Mouse (Mus musculus) thymus, adult 2 months (tissue): Measurements from ENCODE around the gene Vti1a. TPM values are rescaled to one million over a fixed set of nuclear protein-coding genes. Genes with fewer than 3 reads are reported as not detected.
A peak's percentile ranks its signal among the peaks of the same experiment; 100 is the strongest.

Experiments used
- DNase-seq: peaks from one replicate; pipeline ENCODE4 v3.0.0; 2021
- H3K27ac ChIP-seq: fragments of 200-500 bp; 2 replicates; pipeline ENCODE4 v1.5.1; 2012; ENCODE audit warnings: low read length, control low read depth; ENCODE audit not compliant: control insufficient read depth, insufficient read depth
- H3K27me3 ChIP-seq: fragments of 200-500 bp; 2 replicates; pipeline ENCODE4 v1.6.1; 2012; ENCODE audit warnings: mild to moderate bottlenecking, low read length, moderate library complexity, mixed read lengths; ENCODE audit not compliant: control insufficient read depth, insufficient read depth
- H3K36me3 ChIP-seq: fragments of 200-500 bp; 2 replicates; pipeline ENCODE4 v1.6.1; 2012; ENCODE audit warnings: mild to moderate bottlenecking, low read length, moderate library complexity; ENCODE audit not compliant: control insufficient read depth, insufficient read depth
- H3K4me1 ChIP-seq: fragments of 200-500 bp; replicated peaks from 2 replicates; pipeline ENCODE4 v1.6.1; 2012; ENCODE audit warnings: low read length; ENCODE audit not compliant: control insufficient read depth, insufficient read depth
- H3K4me3 ChIP-seq: fragments of 200-500 bp; 2 replicates; pipeline ENCODE4 v1.5.1; 2012; ENCODE audit warnings: mild to moderate bottlenecking, low read length, control low read depth, moderate library complexity; ENCODE audit not compliant: control insufficient read depth, insufficient read depth
- CTCF ChIP-seq: fragments of 200-500 bp; IDR thresholded peaks from 2 replicates; pipeline ENCODE4 v1.5.1; 2012; ENCODE audit warnings: mild to moderate bottlenecking, control low read depth, low read length, moderate library complexity, borderline replicate concordance; ENCODE audit not compliant: control insufficient read depth, poor library complexity, insufficient read depth; ENCODE audit errors: extremely low read depth
- POLR2A ChIP-seq: fragments of 200-500 bp; IDR thresholded peaks from 2 replicates; pipeline ENCODE4 v1.6.1; 2012; ENCODE audit warnings: mild to moderate bottlenecking, low read length, control low read depth, moderate library complexity; ENCODE audit not compliant: control insufficient read depth, poor library complexity, insufficient read depth; ENCODE audit errors: extremely low read depth
- WGBS: fragments of 180-500 bp; shearing (Covaris S2); methylation state at CpG from one replicate; pipeline ENCODE4 v1.1.7; 2018; 5-methylcytosine and 5-hydroxymethylcytosine counted together
- polyA plus RNA-seq: library from polyadenylated mRNA; depleted of rRNA; stranded (reverse); fragments of >200 nt; gene quantifications from 2 replicates; pipeline ENCODE4 v1.2.3, GENCODE M21; 2012

Vti1a gene
- polyA plus RNA-seq, 1 experiment, result 15.4 TPM

DNA sequence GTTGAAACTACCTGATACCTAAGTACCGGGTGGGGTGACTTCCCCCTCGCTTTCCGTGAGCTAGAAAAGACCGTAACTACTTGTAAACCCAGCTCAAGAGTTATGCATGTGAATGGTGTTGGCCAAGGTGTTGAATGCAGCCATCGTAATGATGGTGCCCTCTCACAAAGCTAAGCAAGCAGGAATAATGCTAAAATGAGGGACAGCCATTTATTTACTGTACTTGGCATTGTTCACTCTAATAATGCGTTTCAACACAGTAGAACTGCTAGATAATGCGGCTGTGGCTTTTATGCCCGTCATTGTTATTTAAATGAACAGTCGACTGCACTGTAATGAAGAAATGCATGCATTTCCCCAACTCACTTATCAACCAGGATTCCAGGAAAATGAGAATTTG is 227.1 kb downstream of the Vti1a start:
- H3K36me3 ChIP-seq, result no peaks in the 10 kb centered on the region
- 98% methylated on average over 9 of the region's 9 CpGs for WGBS
- H3K4me3 ChIP-seq, result no peak overlapping the region
- no peak overlapping the region for H3K27ac ChIP-seq
- peaks cover 38% of the 10 kb centered on the region for H3K4me1 ChIP-seq
- no peak for DNase-seq
- no peak for TF ChIP-seq POLR2A
- no peak for TF ChIP-seq CTCF
- no peaks in the 10 kb centered on the region for H3K27me3 ChIP-seq

DNA sequence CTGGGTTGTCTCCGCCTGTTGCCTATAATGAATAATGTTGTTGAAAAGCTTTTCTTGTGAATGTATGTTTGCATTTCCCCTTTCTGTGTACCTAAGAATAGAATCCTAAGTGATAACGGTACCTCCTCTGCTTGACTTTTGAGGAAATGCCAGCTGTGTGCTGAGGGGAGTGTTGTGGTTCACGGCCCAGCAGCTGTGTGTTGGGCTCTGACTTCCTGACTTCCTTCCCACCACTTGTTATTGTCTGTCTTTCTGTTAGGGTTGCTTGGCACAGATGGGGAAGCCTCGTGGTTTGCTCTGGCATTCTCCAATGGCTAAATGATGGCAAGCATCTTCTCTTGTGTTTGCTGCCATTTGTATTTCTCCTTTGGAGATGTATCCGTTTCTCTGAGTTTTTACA is 228.4 kb downstream of the Vti1a start:
- Histone ChIP-seq H3K27ac (no peak overlapping the region), H3K4me1 (peaks cover 34% of the 10 kb centered on the region), H3K4me3 (no peak overlapping the region), H3K36me3 (no peaks in the 10 kb centered on the region), H3K27me3 (no peaks in the 10 kb centered on the region)
- TF ChIP-seq CTCF (no peak), POLR2A (peak; percentile 17; the same call in 1 of the 2 replicates)
- peak; percentile 67 for DNase-seq
- WGBS, result 6% methylated on average over 5 of the region's 5 CpGs

DNA sequence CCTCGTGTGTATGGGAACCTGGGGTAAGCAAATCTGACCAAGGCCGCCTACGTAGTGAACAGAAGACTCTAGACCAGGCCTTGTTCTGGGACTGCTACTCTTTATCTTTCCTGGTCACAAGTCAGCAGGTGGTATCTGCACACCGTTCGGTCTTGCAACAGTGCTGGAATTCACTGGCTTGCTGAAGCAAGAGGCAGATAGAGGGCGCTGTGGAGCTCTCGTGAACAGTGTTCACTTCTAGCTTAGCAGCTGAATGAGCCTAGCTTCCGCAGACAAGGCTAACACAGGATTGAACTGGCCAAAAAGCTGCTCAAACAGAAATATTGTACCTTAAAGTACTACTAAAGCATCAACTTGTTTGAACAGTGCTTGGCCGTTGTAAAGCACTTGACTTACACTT is 229.4 kb downstream of the Vti1a start:
- H3K27ac ChIP-seq, result no peak overlapping the region
- WGBS, result 47% methylated on average over 9 of the region's 9 CpGs
- H3K36me3 ChIP-seq, result no peaks in the 10 kb centered on the region
- TF ChIP-seq CTCF, result peak; percentile 71; the same call in 1 of the 2 replicates
- TF ChIP-seq POLR2A, result no peak
- no peaks in the 10 kb centered on the region for H3K27me3 ChIP-seq
- peaks cover 28% of the 10 kb centered on the region for H3K4me1 ChIP-seq
- H3K4me3 ChIP-seq, result no peak overlapping the region
- DNase-seq, result peak; percentile 82

GRCm38 (mm10) chr19:55546009-55546528 is 230.0 kb downstream of the Vti1a start:
- H3K27me3 ChIP-seq, result no peaks in the 10 kb centered on the region
- no peak for DNase-seq
- H3K36me3 ChIP-seq, result no peaks in the 10 kb centered on the region
- no peak overlapping the region for H3K27ac ChIP-seq
- 91% methylated on average over 13 of the region's 13 CpGs for WGBS
- TF ChIP-seq POLR2A (no peak), CTCF (no peak)
- H3K4me3 ChIP-seq, result no peak overlapping the region
- peaks cover 25% of the 10 kb centered on the region for H3K4me1 ChIP-seq

GRCm38 (mm10) chr19:55548206-55548605 is 232.1 kb downstream of the Vti1a start:
- Histone ChIP-seq H3K4me1 (peaks cover 6% of the 10 kb centered on the region), H3K27me3 (no peaks in the 10 kb centered on the region), H3K4me3 (no peak overlapping the region), H3K36me3 (no peaks in the 10 kb centered on the region), H3K27ac (no peak overlapping the region)
- WGBS, result 96% methylated on average over 10 of the region's 10 CpGs
- DNase-seq, result no peak
- TF ChIP-seq CTCF (no peak), POLR2A (0 out of 2 replicates have a peak, but pooled peaks have one; percentile 18)

DNA sequence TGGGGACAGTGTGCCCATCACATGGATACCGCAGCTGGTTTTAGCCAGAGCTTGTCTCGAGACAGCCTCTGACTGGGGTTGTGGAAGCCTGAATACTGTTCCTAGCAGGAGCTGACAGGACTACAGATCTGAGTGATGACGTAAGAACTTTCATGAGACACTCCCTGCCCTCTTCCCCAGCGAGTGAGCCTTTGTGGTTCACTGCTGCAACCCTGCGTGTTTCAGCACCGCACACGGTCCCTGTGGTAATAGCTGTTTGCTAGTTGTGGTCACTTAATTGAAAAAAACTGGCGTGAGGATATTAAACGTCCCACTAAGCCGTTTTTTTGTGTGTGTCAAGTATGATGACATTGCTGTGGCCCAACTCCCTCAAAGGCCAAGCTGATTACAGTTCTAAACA is 232.6 kb downstream of the Vti1a start:
- TF ChIP-seq CTCF, result no peak
- no peak for TF ChIP-seq POLR2A
- 54% methylated on average over 10 of the region's 10 CpGs for WGBS
- no peak for DNase-seq
- H3K4me3 ChIP-seq, result no peak overlapping the region
- no peak overlapping the region for H3K27ac ChIP-seq
- no peaks in the 10 kb centered on the region for H3K36me3 ChIP-seq
- peaks cover 6% of the 10 kb centered on the region for H3K4me1 ChIP-seq
- H3K27me3 ChIP-seq, result no peaks in the 10 kb centered on the region

DNA sequence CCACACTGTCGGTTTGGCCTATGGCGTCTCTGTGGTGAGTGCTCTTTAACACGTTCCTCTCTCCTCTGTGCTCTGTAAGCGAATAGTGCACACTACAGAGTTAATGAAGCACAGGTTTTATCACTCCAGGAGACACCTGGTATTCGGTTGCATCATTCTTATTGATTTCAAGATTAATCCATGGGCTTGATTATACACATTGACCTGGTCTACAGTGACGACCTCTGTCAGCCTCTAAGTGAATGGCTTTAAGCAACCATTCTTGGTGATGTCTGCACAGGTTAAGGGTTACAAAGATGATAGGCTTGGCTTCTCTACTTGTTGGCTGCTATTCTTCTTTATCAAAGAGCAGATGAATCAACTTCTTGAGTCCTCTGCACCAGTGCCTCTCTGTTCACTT is 234.1 kb downstream of the Vti1a start:
- 98% methylated on average over 6 of the region's 6 CpGs for WGBS

More for the DNA sequence above, 234.1 kb downstream of the Vti1a start:
- H3K27me3 ChIP-seq, result no peaks in the 10 kb centered on the region
- no peak for DNase-seq
- no peak for TF ChIP-seq CTCF
- no peak for TF ChIP-seq POLR2A
- peaks cover 4% of the 10 kb centered on the region for H3K4me1 ChIP-seq
- no peaks in the 10 kb centered on the region for H3K36me3 ChIP-seq
- H3K27ac ChIP-seq, result no peak overlapping the region
- H3K4me3 ChIP-seq, result no peak overlapping the region
